Mouse (Mus musculus) brain, embryonic 14.5 days (tissue): ENCODE measurements around the gene Secisbp2.

Experiments
- CTCF ChIP-seq: fragments of 200-500 bp; IDR thresholded peaks from 2 replicates; pipeline ENCODE4 v1.5.1; 2012; ENCODE audit warnings: inconsistent platforms, mild to moderate bottlenecking, moderate library complexity, borderline replicate concordance; ENCODE audit not compliant: insufficient read depth, insufficient read length; ENCODE audit errors: extremely low read depth
- POLR2A ChIP-seq: fragments of 200-500 bp; IDR thresholded peaks from 2 replicates; pipeline ENCODE4 v1.6.1; 2012; ENCODE audit warnings: mild to moderate bottlenecking, inconsistent platforms, borderline replicate concordance; ENCODE audit not compliant: poor library complexity, insufficient read depth, insufficient read length, severe bottlenecking; ENCODE audit errors: extremely low read depth

- no peak for TF ChIP-seq POLR2A
- no peak for TF ChIP-seq CTCF
Observed at GRCm38 (mm10) chr13:51631354-51631992, 20.0 kb upstream of the Secisbp2 start.
